Mouse (Mus musculus) stomach, postnatal 0 days (tissue): ENCODE measurements around the gene Afmid.

ENCODE experiments used
- CTCF ChIP-seq: IDR thresholded peaks from 2 replicates; pipeline ENCODE4 v1.5.1; 2016; ENCODE audit warnings: antibody characterized with exemption, low read depth, mild to moderate bottlenecking, moderate library complexity
- EP300 ChIP-seq: optimal IDR thresholded peaks from 2 replicates; pipeline ENCODE3; 2016; ENCODE audit warnings: antibody characterized with exemption

DNA sequence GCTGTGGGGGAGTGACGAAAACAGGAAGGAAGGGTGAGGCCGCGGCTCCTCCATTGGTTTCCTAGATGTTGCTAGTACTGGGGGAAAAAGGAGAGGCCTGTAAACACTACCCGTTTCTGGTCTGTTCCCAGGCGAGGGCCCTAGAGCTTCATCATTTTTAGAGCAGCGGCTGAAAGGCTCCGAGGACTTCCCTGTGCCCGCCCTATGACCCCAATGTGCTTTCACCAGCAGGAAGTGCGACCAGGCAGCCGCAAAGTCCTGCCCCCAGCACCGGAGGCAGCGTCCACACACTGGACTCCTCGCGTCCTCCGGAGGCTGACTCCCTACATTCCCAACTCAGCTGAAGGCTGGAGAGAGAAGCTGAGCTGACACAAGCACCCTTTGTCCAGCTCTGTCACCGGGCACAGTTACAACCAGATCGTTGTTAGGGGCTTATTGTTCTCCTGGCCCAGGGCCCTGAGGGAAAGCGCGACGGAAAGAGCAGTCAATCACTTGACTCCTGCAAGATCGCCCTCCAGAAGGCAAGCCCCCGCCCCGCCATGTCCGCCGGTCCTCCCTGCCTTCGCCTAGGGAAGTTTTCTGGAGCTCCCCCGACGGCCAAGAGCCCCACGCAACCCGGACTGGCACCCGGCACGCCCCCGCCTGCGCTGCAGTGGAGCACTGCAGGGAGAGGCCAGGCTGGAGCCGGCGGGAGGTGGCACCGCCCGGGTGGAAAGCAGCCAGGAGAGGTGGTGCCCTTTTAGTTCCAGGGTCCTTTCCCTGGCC, 46.1 kb upstream of the Afmid start:
- TF ChIP-seq EP300: no peak
- no peak for TF ChIP-seq CTCF
